Mouse (Mus musculus) lung, embryonic 15.5 days (tissue): ENCODE measurements around the gene Polk. TPM values are rescaled to one million over a fixed set of nuclear protein-coding genes. Genes with fewer than 3 reads are reported as not detected.

Experiments
- ATAC-seq: fragments of 200-750 bp; cut with Nextera tagmentation; 2 replicates; pipeline ENCODE4 v1.8.0; 2017; ENCODE audit warnings: moderate number of reproducible peaks, borderline replicate concordance; ENCODE audit not compliant: low FRiP score, low TSS enrichment; ENCODE audit errors: extremely low read depth
- H3K27ac ChIP-seq: fragments of 300-500 bp; sonication (generic); 2 replicates; pipeline ENCODE4 v1.5.1; 2015; ENCODE audit warnings: moderate library complexity, mild to moderate bottlenecking, inconsistent platforms
- H3K27me3 ChIP-seq: fragments of 300-500 bp; sonication (generic); 2 replicates; pipeline ENCODE4 v1.6.1; 2015; ENCODE audit warnings: inconsistent platforms
- H3K36me3 ChIP-seq: fragments of 300-500 bp; sonication (generic); 2 replicates; pipeline ENCODE4 v1.6.1; 2015; ENCODE audit warnings: inconsistent platforms
- H3K4me1 ChIP-seq: fragments of 300-500 bp; sonication (generic); 2 replicates; pipeline ENCODE4 v1.6.1; 2015; ENCODE audit warnings: inconsistent platforms
- H3K4me2 ChIP-seq: fragments of 300-500 bp; sonication (generic); 2 replicates; pipeline ENCODE4 v1.6.1; 2015; ENCODE audit warnings: inconsistent platforms, mild to moderate bottlenecking, moderate library complexity
- H3K4me3 ChIP-seq: fragments of 300-500 bp; sonication (generic); 2 replicates; pipeline ENCODE4 v1.5.1; 2015; ENCODE audit warnings: mild to moderate bottlenecking, inconsistent platforms
- H3K9ac ChIP-seq: fragments of 300-500 bp; sonication (generic); 2 replicates; pipeline ENCODE4 v1.6.1; 2015; ENCODE audit warnings: inconsistent platforms
- H3K9me3 ChIP-seq: fragments of 300-500 bp; sonication (generic); 2 replicates; pipeline ENCODE4 v1.6.1; 2016; ENCODE audit warnings: inconsistent platforms
- WGBS: fragments of 180-500 bp; shearing (Covaris S2); methylation state at CpG from one replicate; pipeline ENCODE4 v1.1.7; 2015; 5-methylcytosine and 5-hydroxymethylcytosine counted together
- polyA plus RNA-seq: library from polyadenylated mRNA; unstranded; fragments of >200 nt; fragmentation: Nextera tagmentation; extraction: Ambion mirVana; gene quantifications from 2 replicates; pipeline ENCODE4 v1.2.1, GENCODE M21; 2015

Polk gene
- polyA plus RNA-seq, 1 experiment from 2014 or later, result 8.7 TPM

GRCm38 (mm10) chr13:96547250-96547649 is 4.9 kb upstream of the Polk start:
- no peak for ATAC-seq
- Histone ChIP-seq H3K4me3 (no peak overlapping the region), H3K9ac (no peak overlapping the region), H3K27ac (no peak overlapping the region), H3K4me2 (no peak overlapping the region), H3K36me3 (no peaks in the 10 kb centered on the region), H3K9me3 (no peaks in the 10 kb centered on the region), H3K4me1 (peaks cover 13% of the 10 kb centered on the region; the same call in 1 of the 2 replicates), H3K27me3 (no peaks in the 10 kb centered on the region)
- 53% methylated on average over 1 of the region's 1 CpGs for WGBS

GRCm38 (mm10) chr13:96544506-96544905 is 2.1 kb upstream of the Polk start:
- no peak overlapping the region for H3K9ac ChIP-seq
- 57% methylated on average over 2 of the region's 2 CpGs for WGBS
- no peak overlapping the region; the same call in 1 of the 2 replicates for H3K4me2 ChIP-seq

GRCm38 (mm10) chr13:96542901-96543891 is 817 bp upstream of the Polk start:
- under 1% methylated on average over 61 of the region's 73 CpGs for WGBS
- no peaks in the 10 kb centered on the region for H3K27me3 ChIP-seq
- H3K9ac ChIP-seq, result peak overlapping the region; percentile 89

More at GRCm38 (mm10) chr13:96544506-96544905, 2.1 kb upstream of the Polk start:
- H3K4me3 ChIP-seq, result no peak overlapping the region
- no peak overlapping the region for H3K27ac ChIP-seq
- H3K9me3 ChIP-seq, result no peaks in the 10 kb centered on the region
- H3K4me1 ChIP-seq, result peaks cover 17% of the 10 kb centered on the region
- no peak for ATAC-seq
- H3K27me3 ChIP-seq, result no peaks in the 10 kb centered on the region
- no peaks in the 10 kb centered on the region for H3K36me3 ChIP-seq

GRCm38 (mm10) chr13:96541381-96541780 is 998 bp downstream of the Polk start:
- peak overlapping the region; percentile 57 for H3K4me2 ChIP-seq
- no peak for ATAC-seq
- no peak overlapping the region for H3K27ac ChIP-seq
- no peaks in the 10 kb centered on the region for H3K36me3 ChIP-seq
- H3K4me1 ChIP-seq, result peaks cover 11% of the 10 kb centered on the region
- no peaks in the 10 kb centered on the region for H3K27me3 ChIP-seq
- 22% methylated on average over 2 of the region's 2 CpGs for WGBS
- no peaks in the 10 kb centered on the region for H3K9me3 ChIP-seq
- H3K4me3 ChIP-seq, result peak overlapping the region; percentile 95
- H3K9ac ChIP-seq, result 0 out of 2 replicates have a peak overlapping the region, but pooled peaks have one; percentile 7

More at GRCm38 (mm10) chr13:96542901-96543891, 817 bp upstream of the Polk start:
- H3K4me3 ChIP-seq, result peak overlapping the region; percentile 95
- peaks cover 17% of the 10 kb centered on the region for H3K4me1 ChIP-seq
- H3K36me3 ChIP-seq, result no peaks in the 10 kb centered on the region
- no peaks in the 10 kb centered on the region for H3K9me3 ChIP-seq
- H3K27ac ChIP-seq, result peak overlapping the region; percentile 89
- H3K4me2 ChIP-seq, result peak overlapping the region; percentile 67
- ATAC-seq, result peak; percentile 69

- Histone ChIP-seq H3K9me3 (no peaks in the 10 kb centered on the region), H3K4me2 (no peak overlapping the region), H3K4me3 (no peak overlapping the region), H3K4me1 (peaks cover 4% of the 10 kb centered on the region), H3K36me3 (no peaks in the 10 kb centered on the region), H3K9ac (no peak overlapping the region), H3K27ac (no peak overlapping the region), H3K27me3 (no peaks in the 10 kb centered on the region)
- no peak for ATAC-seq
- WGBS, result 64% methylated on average over 3 of the region's 3 CpGs
Observed at GRCm38 (mm10) chr13:96538103-96538502, 4.3 kb downstream of the Polk start.

- Histone ChIP-seq H3K36me3 (no peaks in the 10 kb centered on the region), H3K4me2 (no peak overlapping the region), H3K4me3 (no peak overlapping the region), H3K9me3 (no peaks in the 10 kb centered on the region), H3K4me1 (peaks cover 4% of the 10 kb centered on the region), H3K27ac (no peak overlapping the region), H3K9ac (no peak overlapping the region), H3K27me3 (no peaks in the 10 kb centered on the region)
- no peak for ATAC-seq
- WGBS, result 70% methylated on average over 5 of the region's 5 CpGs
Observed at GRCm38 (mm10) chr13:96536821-96537572, 5.4 kb downstream of the Polk start.

- WGBS, result 60% methylated on average over 2 of the region's 2 CpGs
- H3K9me3 ChIP-seq, result no peaks in the 10 kb centered on the region
- H3K36me3 ChIP-seq, result 0 out of 2 replicates have a peak, but pooled peaks cover 3% of the 10 kb centered on the region
- no peak overlapping the region for H3K4me2 ChIP-seq
- peaks cover 3% of the 10 kb centered on the region; the same call in 1 of the 2 replicates for H3K4me1 ChIP-seq
- no peak for ATAC-seq
- H3K27ac ChIP-seq, result no peak overlapping the region
- H3K4me3 ChIP-seq, result no peak overlapping the region
- H3K27me3 ChIP-seq, result no peaks in the 10 kb centered on the region
- no peak overlapping the region for H3K9ac ChIP-seq
Observed at GRCm38 (mm10) chr13:96533742-96534141, 8.6 kb downstream of the Polk start.

- 0 out of 2 replicates have a peak, but pooled peaks cover 3% of the 10 kb centered on the region for H3K36me3 ChIP-seq
- no peak overlapping the region for H3K27ac ChIP-seq
- H3K4me1 ChIP-seq, result peaks cover 3% of the 10 kb centered on the region; the same call in 1 of the 2 replicates
- H3K27me3 ChIP-seq, result no peaks in the 10 kb centered on the region
- no peak overlapping the region for H3K9ac ChIP-seq
- no peaks in the 10 kb centered on the region for H3K9me3 ChIP-seq
- ATAC-seq, result no peak
- no peak overlapping the region for H3K4me3 ChIP-seq
- WGBS, result 89% methylated on average over 6 of the region's 6 CpGs
- H3K4me2 ChIP-seq, result no peak overlapping the region
Observed at GRCm38 (mm10) chr13:96532176-96532575, 10.2 kb downstream of the Polk start.

- H3K9me3 ChIP-seq, result no peaks in the 10 kb centered on the region
- no peak overlapping the region for H3K27ac ChIP-seq
- WGBS, result 90% methylated on average over 9 of the region's 9 CpGs
- ATAC-seq, result no peak
- no peak overlapping the region for H3K4me2 ChIP-seq
- no peak overlapping the region for H3K9ac ChIP-seq
- peaks cover 3% of the 10 kb centered on the region; the same call in 1 of the 2 replicates for H3K4me1 ChIP-seq
- H3K4me3 ChIP-seq, result no peak overlapping the region
- H3K36me3 ChIP-seq, result 0 out of 2 replicates have a peak, but pooled peaks cover 3% of the 10 kb centered on the region
- no peaks in the 10 kb centered on the region for H3K27me3 ChIP-seq
Observed at GRCm38 (mm10) chr13:96530064-96530463, 12.3 kb downstream of the Polk start.

- H3K27ac ChIP-seq, result no peak overlapping the region
- no peak overlapping the region for H3K9ac ChIP-seq
- ATAC-seq, result no peak
- no peak overlapping the region for H3K4me2 ChIP-seq
- WGBS, result 86% methylated on average over 3 of the region's 3 CpGs
- H3K27me3 ChIP-seq, result no peaks in the 10 kb centered on the region
- no peak overlapping the region for H3K4me3 ChIP-seq
- no peaks in the 10 kb centered on the region for H3K9me3 ChIP-seq
- H3K4me1 ChIP-seq, result peaks cover 3% of the 10 kb centered on the region; the same call in 1 of the 2 replicates
- 0 out of 2 replicates have a peak, but pooled peaks cover 3% of the 10 kb centered on the region for H3K36me3 ChIP-seq
Observed at GRCm38 (mm10) chr13:96529542-96529941, 12.8 kb downstream of the Polk start.

- peaks cover 3% of the 10 kb centered on the region; the same call in 1 of the 2 replicates for H3K4me1 ChIP-seq
- 0 out of 2 replicates have a peak, but pooled peaks cover 3% of the 10 kb centered on the region for H3K36me3 ChIP-seq
- H3K9me3 ChIP-seq, result no peaks in the 10 kb centered on the region
- H3K27me3 ChIP-seq, result no peaks in the 10 kb centered on the region
- H3K27ac ChIP-seq, result no peak overlapping the region
- no peak overlapping the region for H3K9ac ChIP-seq
- H3K4me2 ChIP-seq, result no peak overlapping the region
- no peak for ATAC-seq
- no peak overlapping the region for H3K4me3 ChIP-seq
- 85% methylated on average over 3 of the region's 3 CpGs for WGBS
Observed at GRCm38 (mm10) chr13:96528776-96529175, 13.6 kb downstream of the Polk start.
